Mouse (Mus musculus) forebrain, embryonic 15.5 days (tissue): ENCODE results near the gene Mrps10. TPM values are rescaled to one million over a fixed set of nuclear protein-coding genes. Genes with fewer than 3 reads are reported as not detected.

Experiments used
- ATAC-seq: fragments of 200-750 bp; cut with Nextera tagmentation; replicated peaks from 2 replicates; pipeline ENCODE4 v1.8.0; 2017; ENCODE audit warnings: mild to moderate bottlenecking, moderate TSS enrichment, moderate library complexity
- H3K27ac ChIP-seq: fragments of 300-500 bp; sonication (generic); replicated peaks from 2 replicates; pipeline ENCODE4 v1.5.1; 2015; ENCODE audit warnings: mild to moderate bottlenecking, inconsistent platforms
- H3K27me3 ChIP-seq: fragments of 300-500 bp; sonication (generic); 2 replicates; pipeline ENCODE4 v1.6.1; 2015; ENCODE audit warnings: inconsistent platforms
- H3K36me3 ChIP-seq: fragments of 300-500 bp; sonication (generic); 2 replicates; pipeline ENCODE4 v1.6.1; 2015; ENCODE audit warnings: mild to moderate bottlenecking, inconsistent platforms
- H3K4me1 ChIP-seq: fragments of 300-500 bp; sonication (generic); 2 replicates; pipeline ENCODE4 v1.6.1; 2015; ENCODE audit warnings: inconsistent platforms
- H3K4me2 ChIP-seq: fragments of 300-500 bp; sonication (generic); replicated peaks from 2 replicates; pipeline ENCODE4 v1.6.1; 2015; ENCODE audit warnings: mild to moderate bottlenecking, inconsistent platforms
- H3K4me3 ChIP-seq: fragments of 300-500 bp; sonication (generic); 2 replicates; pipeline ENCODE4 v1.5.1; 2015; ENCODE audit warnings: mild to moderate bottlenecking, inconsistent platforms
- H3K9ac ChIP-seq: fragments of 300-500 bp; sonication (generic); replicated peaks from 2 replicates; pipeline ENCODE4 v1.6.1; 2015; ENCODE audit warnings: mild to moderate bottlenecking, inconsistent platforms
- H3K9me3 ChIP-seq: fragments of 300-500 bp; sonication (generic); 2 replicates; pipeline ENCODE4 v1.6.1; 2016; ENCODE audit warnings: inconsistent platforms
- WGBS: fragments of 180-500 bp; shearing (Covaris S2); methylation state at CpG from one replicate; pipeline ENCODE4 v1.1.7; 2015; ENCODE audit warnings: mixed read lengths; 5-methylcytosine and 5-hydroxymethylcytosine counted together
- polyA plus RNA-seq: library from polyadenylated mRNA; unstranded; fragments of >200 nt; fragmentation: Nextera tagmentation; extraction: Ambion mirVana; gene quantifications from 2 replicates; pipeline ENCODE4 v1.2.1, GENCODE M21; 2015

The Mrps10 gene
- polyA plus RNA-seq, 1 experiment from 2014 or later, result 73.7 TPM

GRCm38 (mm10) chr17:47333409-47333808 lies 35.3 kb upstream of the Mrps10 start:
- Histone ChIP-seq H3K4me1 (peaks cover 17% of the 10 kb centered on the region), H3K9me3 (no peaks in the 10 kb centered on the region), H3K4me3 (no peak overlapping the region), H3K4me2 (no peak overlapping the region), H3K27me3 (no peaks in the 10 kb centered on the region), H3K9ac (no peak overlapping the region), H3K36me3 (peaks cover 27% of the 10 kb centered on the region), H3K27ac (no peak overlapping the region)
- peak; percentile 73; the same call in 1 of the 2 replicates for ATAC-seq
- 1% methylated on average over 2 of the region's 2 CpGs for WGBS

DNA sequence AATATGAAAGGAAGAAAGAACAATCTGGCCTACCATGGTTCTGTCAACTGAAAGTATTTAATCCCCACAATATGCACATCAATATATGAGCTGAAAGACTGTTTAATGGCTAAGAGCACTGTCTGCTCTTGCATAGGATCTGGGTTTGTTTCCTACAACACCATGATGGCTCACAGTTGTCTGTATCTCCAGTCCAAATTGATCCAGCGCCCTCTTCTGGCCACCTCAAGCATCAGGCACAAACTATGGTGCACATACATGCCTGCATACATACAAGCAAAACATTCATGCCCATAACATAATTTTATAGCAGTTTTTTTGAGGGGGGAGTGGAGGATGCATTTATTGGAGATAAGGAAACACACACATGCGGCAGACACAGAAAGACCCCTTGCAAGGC lies 25.6 kb upstream of the Mrps10 start:
- no peaks in the 10 kb centered on the region for H3K27me3 ChIP-seq
- 90% methylated on average over 2 of the region's 2 CpGs for WGBS
- no peak overlapping the region for H3K27ac ChIP-seq
- no peaks in the 10 kb centered on the region for H3K4me1 ChIP-seq
- H3K4me2 ChIP-seq, result no peak overlapping the region
- H3K36me3 ChIP-seq, result peaks cover 70% of the 10 kb centered on the region
- H3K9ac ChIP-seq, result no peak overlapping the region
- ATAC-seq, result no peak
- H3K4me3 ChIP-seq, result no peak overlapping the region
- no peaks in the 10 kb centered on the region for H3K9me3 ChIP-seq

DNA sequence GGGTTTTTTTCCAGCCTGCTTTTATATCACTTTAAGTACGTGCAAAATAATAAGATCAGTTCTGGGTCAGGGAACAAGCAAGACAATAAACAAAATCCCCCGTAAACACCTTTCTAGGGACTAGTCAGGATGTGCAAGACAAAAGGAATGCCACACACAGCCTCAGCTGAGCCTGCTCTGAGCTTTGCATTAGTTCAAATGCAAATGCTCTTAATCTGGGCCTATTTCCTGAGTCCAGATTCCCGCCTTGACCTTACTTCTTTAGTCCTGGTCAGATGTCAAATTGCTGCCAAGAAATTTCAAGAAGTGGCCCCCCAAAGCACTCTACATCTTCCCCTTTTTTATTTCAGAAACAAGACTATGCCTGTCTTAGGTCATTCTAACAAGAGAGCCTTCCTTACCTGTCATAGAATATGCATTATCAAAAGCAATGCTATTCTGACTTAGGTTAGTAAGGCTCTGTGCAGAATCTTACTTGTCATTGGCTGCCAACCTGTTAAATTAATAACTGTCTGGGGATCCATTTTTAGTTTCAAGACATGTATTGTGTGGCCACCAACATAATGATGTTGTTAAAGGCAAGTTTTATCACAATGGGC lies 18.9 kb upstream of the Mrps10 start:
- H3K4me2 ChIP-seq, result no peak overlapping the region
- H3K9ac ChIP-seq, result no peak overlapping the region
- H3K27me3 ChIP-seq, result no peaks in the 10 kb centered on the region
- 87% methylated on average over 3 of the region's 3 CpGs for WGBS
- H3K36me3 ChIP-seq, result peaks cover 85% of the 10 kb centered on the region
- no peaks in the 10 kb centered on the region for H3K4me1 ChIP-seq
- ATAC-seq, result no peak
- no peak overlapping the region for H3K27ac ChIP-seq
- H3K9me3 ChIP-seq, result peaks cover 14% of the 10 kb centered on the region
- no peak overlapping the region for H3K4me3 ChIP-seq

DNA sequence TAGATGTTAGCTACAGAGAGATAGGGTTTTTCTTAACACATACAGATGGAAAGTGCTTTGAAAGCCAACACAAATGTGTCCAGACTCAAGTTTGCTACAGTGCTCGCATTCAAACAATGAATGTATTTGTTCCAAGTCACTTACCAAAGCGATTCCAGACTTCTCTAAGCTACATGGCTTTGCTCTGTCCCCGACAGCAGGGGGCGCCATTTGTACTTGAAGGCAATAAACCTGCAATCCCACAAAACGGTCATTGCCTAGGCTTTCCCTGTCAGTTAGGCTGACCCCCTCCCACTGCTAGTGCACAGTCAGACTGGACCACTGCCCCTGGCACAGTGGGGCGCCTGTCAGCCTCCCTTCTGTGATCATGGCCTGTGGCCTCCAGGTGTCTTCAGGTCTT lies 8.7 kb upstream of the Mrps10 start:
- Histone ChIP-seq H3K9me3 (no peaks in the 10 kb centered on the region), H3K4me3 (no peak overlapping the region), H3K27me3 (no peaks in the 10 kb centered on the region), H3K9ac (no peak overlapping the region), H3K27ac (no peak overlapping the region), H3K4me2 (no peak overlapping the region), H3K36me3 (peaks cover 41% of the 10 kb centered on the region), H3K4me1 (no peaks in the 10 kb centered on the region)
- 21% methylated on average over 6 of the region's 6 CpGs for WGBS
- no peak for ATAC-seq

DNA sequence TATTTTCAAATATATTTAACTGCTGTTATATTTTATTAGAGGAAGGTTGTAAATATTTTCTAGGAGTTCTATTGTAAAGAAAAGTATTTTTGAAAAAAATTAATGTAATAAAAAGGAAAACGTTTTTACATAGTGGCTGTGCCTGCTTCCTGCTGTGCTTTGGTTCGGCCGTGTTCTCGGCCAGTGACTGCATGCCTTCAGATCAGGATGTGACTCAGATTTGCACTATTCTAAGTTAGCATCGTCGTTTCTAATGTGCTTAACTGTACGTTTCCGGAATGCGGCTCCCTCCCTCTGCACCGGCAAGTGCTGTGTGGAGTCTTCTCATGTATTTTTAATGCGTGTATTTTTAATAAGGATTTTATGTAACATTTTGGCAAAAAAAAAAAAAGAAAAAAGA lies 7.3 kb upstream of the Mrps10 start:
- ATAC-seq, result no peak
- no peak overlapping the region for H3K4me3 ChIP-seq
- H3K27me3 ChIP-seq, result peaks cover 10% of the 10 kb centered on the region
- H3K36me3 ChIP-seq, result peaks cover 28% of the 10 kb centered on the region
- H3K9ac ChIP-seq, result no peak overlapping the region
- H3K4me2 ChIP-seq, result no peak overlapping the region
- H3K4me1 ChIP-seq, result no peaks in the 10 kb centered on the region
- WGBS, result 83% methylated on average over 11 of the region's 11 CpGs
- H3K9me3 ChIP-seq, result no peaks in the 10 kb centered on the region
- H3K27ac ChIP-seq, result no peak overlapping the region

GRCm38 (mm10) chr17:47369087-47369443 lies 378 bp downstream of the Mrps10 start:
- Histone ChIP-seq H3K4me1 (peaks cover 18% of the 10 kb centered on the region), H3K27ac (peak overlapping the region; percentile 78), H3K4me2 (peak overlapping the region; percentile 79), H3K27me3 (peaks cover 19% of the 10 kb centered on the region), H3K4me3 (peak overlapping the region; percentile 66), H3K36me3 (peaks cover 13% of the 10 kb centered on the region), H3K9me3 (no peaks in the 10 kb centered on the region), H3K9ac (peak overlapping the region; percentile 62)
- ATAC-seq, result peak; percentile 79
- WGBS, result 1% methylated on average over 20 of the region's 20 CpGs

- Histone ChIP-seq H3K4me3 (no peak overlapping the region), H3K4me1 (peaks cover 18% of the 10 kb centered on the region), H3K9ac (no peak overlapping the region), H3K9me3 (no peaks in the 10 kb centered on the region), H3K4me2 (no peak overlapping the region), H3K27me3 (peaks cover 8% of the 10 kb centered on the region), H3K36me3 (peaks cover 37% of the 10 kb centered on the region), H3K27ac (no peak overlapping the region)
- 5% methylated on average over 4 of the region's 4 CpGs for WGBS
- peak; percentile 49 for ATAC-seq
Measured at GRCm38 (mm10) chr17:47371451-47371850, 2.8 kb downstream of the Mrps10 start.

GRCm38 (mm10) chr17:47373991-47374390 lies 5.3 kb downstream of the Mrps10 start:
- Histone ChIP-seq H3K27ac (no peak overlapping the region), H3K4me2 (no peak overlapping the region), H3K9me3 (no peaks in the 10 kb centered on the region), H3K4me3 (no peak overlapping the region), H3K4me1 (peaks cover 17% of the 10 kb centered on the region), H3K36me3 (peaks cover 58% of the 10 kb centered on the region), H3K27me3 (no peaks in the 10 kb centered on the region), H3K9ac (no peak overlapping the region)
- WGBS, result 88% methylated on average over 6 of the region's 6 CpGs
- no peak for ATAC-seq

GRCm38 (mm10) chr17:47376779-47377280 lies 8.1 kb downstream of the Mrps10 start:
- H3K4me1 ChIP-seq, result 0 out of 2 replicates have a peak, but pooled peaks cover under 1% of the 10 kb centered on the region
- ATAC-seq, result no peak
- H3K4me2 ChIP-seq, result no peak overlapping the region
- H3K27ac ChIP-seq, result no peak overlapping the region
- 89% methylated on average over 6 of the region's 6 CpGs for WGBS
- H3K27me3 ChIP-seq, result no peaks in the 10 kb centered on the region
- peaks cover 70% of the 10 kb centered on the region for H3K36me3 ChIP-seq
- no peak overlapping the region for H3K9ac ChIP-seq
- H3K4me3 ChIP-seq, result no peak overlapping the region
- H3K9me3 ChIP-seq, result no peaks in the 10 kb centered on the region

GRCm38 (mm10) chr17:47378133-47378532 lies 9.4 kb downstream of the Mrps10 start:
- Histone ChIP-seq H3K9ac (no peak overlapping the region), H3K4me1 (no peaks in the 10 kb centered on the region), H3K9me3 (no peaks in the 10 kb centered on the region), H3K27ac (no peak overlapping the region), H3K4me3 (no peak overlapping the region), H3K27me3 (no peaks in the 10 kb centered on the region), H3K4me2 (no peak overlapping the region), H3K36me3 (peaks cover 66% of the 10 kb centered on the region)
- 80% methylated on average over 15 of the region's 15 CpGs for WGBS
- ATAC-seq, result no peak

GRCm38 (mm10) chr17:47381917-47382316 lies 13.2 kb downstream of the Mrps10 start:
- peaks cover 29% of the 10 kb centered on the region for H3K36me3 ChIP-seq
- no peak overlapping the region for H3K4me2 ChIP-seq
- 38% methylated on average over 11 of the region's 11 CpGs for WGBS
- no peak overlapping the region for H3K27ac ChIP-seq
- H3K27me3 ChIP-seq, result no peaks in the 10 kb centered on the region
- H3K4me1 ChIP-seq, result no peaks in the 10 kb centered on the region
- no peak overlapping the region for H3K4me3 ChIP-seq
- H3K9me3 ChIP-seq, result no peaks in the 10 kb centered on the region
- ATAC-seq, result no peak
- no peak overlapping the region for H3K9ac ChIP-seq

GRCm38 (mm10) chr17:47383266-47383665 lies 14.6 kb downstream of the Mrps10 start:
- Histone ChIP-seq H3K4me3 (no peak overlapping the region), H3K9me3 (no peaks in the 10 kb centered on the region), H3K27ac (no peak overlapping the region), H3K4me2 (no peak overlapping the region), H3K4me1 (no peaks in the 10 kb centered on the region), H3K9ac (no peak overlapping the region), H3K36me3 (peaks cover 18% of the 10 kb centered on the region), H3K27me3 (no peaks in the 10 kb centered on the region)
- ATAC-seq, result no peak
- WGBS, result 89% methylated on average over 4 of the region's 4 CpGs

DNA sequence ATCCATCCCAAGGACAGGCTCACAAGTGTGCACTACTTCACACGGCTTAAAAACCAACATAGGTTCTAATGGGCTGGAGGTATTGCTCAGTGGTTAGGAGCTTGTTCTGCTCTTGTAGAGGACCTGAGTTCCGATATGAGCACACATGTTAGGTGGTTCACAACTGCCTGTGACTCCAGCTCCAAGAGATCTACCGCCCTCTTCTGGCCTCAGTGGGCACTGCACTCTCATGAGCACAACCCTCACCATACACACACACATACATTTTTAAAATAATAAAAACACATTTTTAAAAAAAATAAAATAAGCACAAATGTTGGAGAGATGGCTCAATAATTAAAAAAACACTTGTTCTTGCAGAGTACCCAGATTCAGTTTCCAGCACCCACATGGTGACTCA lies 15.4 kb downstream of the Mrps10 start:
- no peaks in the 10 kb centered on the region for H3K27me3 ChIP-seq
- no peak for ATAC-seq
- no peak overlapping the region for H3K4me2 ChIP-seq
- H3K9me3 ChIP-seq, result no peaks in the 10 kb centered on the region
- no peak overlapping the region for H3K4me3 ChIP-seq
- peaks cover 12% of the 10 kb centered on the region for H3K36me3 ChIP-seq
- no peaks in the 10 kb centered on the region for H3K4me1 ChIP-seq
- no peak overlapping the region for H3K27ac ChIP-seq
- H3K9ac ChIP-seq, result no peak overlapping the region
- 85% methylated on average over 3 of the region's 3 CpGs for WGBS
